Mouse (Mus musculus): Measurements from ENCODE around the gene Zfp61. TPM values are rescaled to one million over a fixed set of nuclear protein-coding genes. Genes with fewer than 3 reads are reported as not detected.
A peak's percentile ranks its signal among the peaks of the same experiment; 100 is the strongest.

Gene Zfp61
- polyA plus RNA-seq, 1 experiment, result 1.5 TPM

DNA sequence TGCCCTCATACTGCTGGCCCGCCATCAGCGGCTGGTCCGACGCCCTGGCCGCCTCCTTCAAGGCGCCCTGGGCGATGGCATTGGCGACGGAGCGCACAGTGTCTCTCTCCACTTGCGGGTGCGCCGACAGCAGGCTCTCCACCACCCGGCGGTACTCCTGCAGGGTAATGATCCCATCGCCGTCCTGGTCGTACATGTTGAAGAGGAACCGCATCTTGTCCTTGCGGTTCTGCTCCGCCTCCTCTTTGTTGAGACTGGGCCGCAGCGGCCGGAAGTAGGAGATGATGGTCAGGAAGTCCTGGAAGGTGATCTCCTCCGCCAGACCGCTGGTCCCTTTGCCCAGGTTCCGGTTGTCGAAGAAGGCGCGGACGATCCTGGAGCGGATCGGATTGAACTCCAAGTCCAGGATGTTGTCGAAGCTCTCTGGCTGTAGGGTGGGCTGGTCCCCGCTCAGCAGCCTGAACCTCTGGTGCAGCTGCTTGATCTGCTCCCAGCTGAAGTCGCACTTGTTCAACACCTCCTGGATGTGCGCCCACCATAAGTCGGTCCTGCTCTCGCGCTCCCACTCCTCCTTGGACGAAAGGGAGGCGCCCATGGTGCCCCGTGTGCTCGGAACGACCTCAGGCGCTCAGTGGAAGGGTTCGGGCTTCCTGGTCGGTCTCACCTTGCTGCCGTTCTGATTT, 32.4 kb upstream of the Zfp61 start, which contains the start of gene Tescl:
Gene Tescl, minus strand, starts transcription at position 633 of the 683 bp plus-strand sequence.
- 0 out of 2 replicates have a peak within 1 kb of the TSS, but pooled peaks have one; percentile 8 for H3K4me3 ChIP-seq (ENCODE audit: low read depth, low read length)
- no peak within 1 kb of the TSS for H3K27ac ChIP-seq (ENCODE audit: insufficient read depth, low read depth, low read length)
- peaks cover 15% of the 10 kb centered on the region; the same call in 1 of the 2 replicates for H3K27me3 ChIP-seq (ENCODE audit: control insufficient read depth, insufficient read depth, low read length)
- no peaks in the 10 kb centered on the region for H3K4me1 ChIP-seq (ENCODE audit: control insufficient read depth, insufficient read depth, insufficient read length, low read length)
- WGBS, result 40% methylated on average over 49 of the region's 49 CpGs
- TF ChIP-seq POLR2A (IDR thresholded peaks at IDR 0.05; ENCODE audit: low read depth, low read length), result no peak
- TF ChIP-seq CTCF (IDR thresholded peaks at IDR 0.05; ENCODE audit: extremely low read depth, insufficient read length, insufficient replicate concordance, low read depth, low read length), result no peak
- H3K36me3 ChIP-seq (ENCODE audit: control insufficient read depth, insufficient read depth, low read length), result no peaks in the 10 kb centered on the region

DNA sequence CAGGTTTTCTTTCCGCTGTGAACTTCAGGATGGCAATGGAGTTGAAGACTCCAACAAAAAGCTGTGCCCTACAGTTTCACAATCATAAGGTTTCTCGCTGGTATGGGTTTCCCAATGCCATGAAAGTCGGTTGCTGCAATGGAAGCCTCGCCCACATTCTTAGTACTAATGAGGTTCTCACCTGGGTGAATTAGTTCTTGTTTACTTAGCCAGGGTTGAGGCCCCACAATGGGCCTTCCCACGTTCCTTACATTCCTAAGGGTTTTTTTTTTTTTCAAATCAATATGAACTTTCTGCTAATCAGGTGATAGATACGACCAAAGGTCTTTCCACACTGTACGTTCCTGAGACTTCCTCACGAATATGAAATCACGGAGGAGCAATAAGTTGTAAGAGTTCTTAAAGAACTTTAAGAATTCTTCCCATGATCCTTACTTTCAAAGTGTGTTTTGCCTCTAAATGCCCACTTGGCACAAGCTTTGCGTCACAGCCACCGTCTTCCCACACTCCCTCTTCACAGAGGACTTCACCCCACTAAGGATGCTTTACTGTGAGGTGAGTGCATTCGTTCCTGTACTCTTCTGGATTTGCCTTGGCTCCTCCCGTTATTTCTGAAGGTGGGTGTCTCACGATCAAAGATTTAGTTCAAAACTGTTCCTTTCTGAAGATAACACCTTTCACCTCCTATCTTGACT, 26.4 kb upstream of the Zfp61 start:
- TF ChIP-seq CTCF (IDR thresholded peaks at IDR 0.05; ENCODE audit: extremely low read depth, insufficient read length, insufficient replicate concordance, low read depth, low read length) (no peak), POLR2A (IDR thresholded peaks at IDR 0.05; ENCODE audit: low read depth, low read length) (no peak)
- H3K4me1 ChIP-seq (ENCODE audit: control insufficient read depth, insufficient read depth, insufficient read length, low read length), result no peaks in the 10 kb centered on the region
- 44% methylated on average over 14 of the region's 14 CpGs for WGBS
- H3K36me3 ChIP-seq (ENCODE audit: control insufficient read depth, insufficient read depth, low read length), result no peaks in the 10 kb centered on the region
- H3K27me3 ChIP-seq (ENCODE audit: control insufficient read depth, insufficient read depth, low read length), result peaks cover 16% of the 10 kb centered on the region
- H3K4me3 ChIP-seq (ENCODE audit: low read depth, low read length), result no peak overlapping the region
- H3K27ac ChIP-seq (ENCODE audit: insufficient read depth, low read depth, low read length), result no peak overlapping the region

DNA sequence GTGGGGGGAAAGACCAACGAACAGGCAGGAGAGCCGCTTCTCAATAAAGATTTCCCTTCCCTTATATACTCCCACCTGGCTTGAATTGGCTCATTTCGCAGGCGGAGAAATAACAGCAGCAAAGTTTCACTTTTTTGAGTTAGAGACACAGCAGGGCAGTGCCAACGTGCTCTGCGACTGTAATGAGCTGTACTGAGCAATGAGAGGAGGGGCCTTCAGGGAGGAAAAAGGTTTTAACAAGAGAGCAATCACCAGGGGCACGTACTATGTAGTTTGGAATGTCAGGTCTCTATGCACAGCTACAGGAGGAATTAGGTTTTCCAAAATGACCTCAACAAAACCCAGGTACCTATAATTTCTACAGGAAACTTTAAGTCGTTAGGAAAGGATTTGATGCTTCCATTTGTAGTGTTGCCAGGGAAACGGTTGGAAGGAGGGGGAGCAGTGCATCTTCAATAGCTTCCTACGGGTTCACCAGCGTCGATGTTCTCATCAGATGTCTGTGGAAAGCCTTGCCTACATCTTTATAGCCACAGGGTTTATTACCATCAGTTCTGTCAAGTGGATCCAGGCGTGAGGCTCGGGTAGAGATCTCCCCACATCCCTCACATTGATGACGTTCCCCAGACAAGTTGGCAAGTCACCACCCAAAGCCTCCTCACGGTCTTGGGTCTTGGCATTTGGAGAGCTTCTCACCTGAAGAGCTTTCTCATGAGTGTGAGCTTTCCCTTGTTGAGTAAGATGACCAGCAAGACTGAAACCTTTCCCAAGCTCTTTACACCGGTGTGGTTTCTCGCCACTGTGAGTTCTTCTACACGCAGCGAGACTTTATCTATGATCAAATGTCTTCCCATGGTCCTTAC, 25.5 kb upstream of the Zfp61 start:
- peaks cover 19% of the 10 kb centered on the region for H3K27me3 ChIP-seq (ENCODE audit: control insufficient read depth, insufficient read depth, low read length)
- H3K4me1 ChIP-seq (ENCODE audit: control insufficient read depth, insufficient read depth, insufficient read length, low read length), result no peaks in the 10 kb centered on the region
- H3K27ac ChIP-seq (ENCODE audit: insufficient read depth, low read depth, low read length), result no peak overlapping the region
- 61% methylated on average over 20 of the region's 20 CpGs for WGBS
- no peak overlapping the region for H3K4me3 ChIP-seq (ENCODE audit: low read depth, low read length)
- no peaks in the 10 kb centered on the region for H3K36me3 ChIP-seq (ENCODE audit: control insufficient read depth, insufficient read depth, low read length)
- TF ChIP-seq POLR2A (IDR thresholded peaks at IDR 0.05; ENCODE audit: low read depth, low read length), result no peak
- no peak for TF ChIP-seq CTCF (IDR thresholded peaks at IDR 0.05; ENCODE audit: extremely low read depth, insufficient read length, insufficient replicate concordance, low read depth, low read length)

DNA sequence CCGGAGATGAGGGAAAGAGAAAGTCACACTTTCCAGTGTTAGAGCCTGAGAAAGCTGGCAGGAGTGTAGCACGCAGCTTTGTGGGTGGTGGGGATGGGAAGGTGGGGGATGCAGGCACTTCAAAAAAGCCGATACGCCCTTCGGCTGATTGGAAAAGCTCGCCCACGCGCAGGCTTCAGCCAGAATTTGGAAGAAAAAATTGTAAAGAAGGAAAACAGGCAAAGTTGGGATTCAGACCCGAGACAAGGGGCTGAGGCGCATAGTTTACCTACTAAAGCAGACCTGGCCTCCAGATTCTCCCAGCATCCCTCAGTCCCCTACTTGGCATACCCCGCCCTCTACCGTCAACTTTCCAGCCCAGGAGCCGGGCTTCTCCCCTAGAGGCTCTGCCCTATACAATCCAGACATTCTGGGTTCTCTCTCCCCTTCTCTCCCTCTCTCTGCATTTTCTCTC, 24.7 kb upstream of the Zfp61 start:
- WGBS, result 23% methylated on average over 13 of the region's 13 CpGs
- no peak overlapping the region for H3K4me3 ChIP-seq (ENCODE audit: low read depth, low read length)
- TF ChIP-seq POLR2A (IDR thresholded peaks at IDR 0.05; ENCODE audit: low read depth, low read length), result no peak
- no peak for TF ChIP-seq CTCF (IDR thresholded peaks at IDR 0.05; ENCODE audit: extremely low read depth, insufficient read length, insufficient replicate concordance, low read depth, low read length)

DNA sequence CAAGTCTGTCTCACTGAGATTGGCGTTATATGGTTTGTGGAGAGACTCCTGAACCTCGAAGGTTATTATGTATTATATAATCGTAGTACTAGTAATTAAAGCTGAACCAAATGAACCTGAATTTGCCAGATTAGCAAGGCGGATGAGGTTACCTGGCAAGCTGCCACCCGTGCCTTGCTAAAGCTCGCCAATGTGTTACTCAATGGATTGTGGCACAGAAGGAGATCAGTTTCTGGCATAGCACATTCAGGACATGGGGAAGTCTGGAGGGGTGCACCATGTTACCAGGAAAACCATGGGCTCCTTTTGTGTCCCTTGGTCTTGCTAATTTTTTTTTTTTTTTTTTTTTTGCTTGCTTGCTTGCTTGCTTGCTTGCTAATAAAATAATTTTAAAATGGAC, 24.2 kb upstream of the Zfp61 start:
- no peak overlapping the region for H3K4me3 ChIP-seq (ENCODE audit: low read depth, low read length)
- H3K4me1 ChIP-seq (ENCODE audit: control insufficient read depth, insufficient read depth, insufficient read length, low read length), result no peaks in the 10 kb centered on the region
- peaks cover 19% of the 10 kb centered on the region for H3K27me3 ChIP-seq (ENCODE audit: control insufficient read depth, insufficient read depth, low read length)
- TF ChIP-seq POLR2A (IDR thresholded peaks at IDR 0.05; ENCODE audit: low read depth, low read length), result no peak
- TF ChIP-seq CTCF (IDR thresholded peaks at IDR 0.05; ENCODE audit: extremely low read depth, insufficient read length, insufficient replicate concordance, low read depth, low read length), result no peak
- 43% methylated on average over 6 of the region's 6 CpGs for WGBS
- no peaks in the 10 kb centered on the region for H3K36me3 ChIP-seq (ENCODE audit: control insufficient read depth, insufficient read depth, low read length)
- H3K27ac ChIP-seq (ENCODE audit: insufficient read depth, low read depth, low read length), result no peak overlapping the region

More for the DNA sequence above, 24.7 kb upstream of the Zfp61 start:
- H3K36me3 ChIP-seq (ENCODE audit: control insufficient read depth, insufficient read depth, low read length), result no peaks in the 10 kb centered on the region
- H3K27me3 ChIP-seq (ENCODE audit: control insufficient read depth, insufficient read depth, low read length), result peaks cover 19% of the 10 kb centered on the region
- no peaks in the 10 kb centered on the region for H3K4me1 ChIP-seq (ENCODE audit: control insufficient read depth, insufficient read depth, insufficient read length, low read length)
- H3K27ac ChIP-seq (ENCODE audit: insufficient read depth, low read depth, low read length), result no peak overlapping the region

DNA sequence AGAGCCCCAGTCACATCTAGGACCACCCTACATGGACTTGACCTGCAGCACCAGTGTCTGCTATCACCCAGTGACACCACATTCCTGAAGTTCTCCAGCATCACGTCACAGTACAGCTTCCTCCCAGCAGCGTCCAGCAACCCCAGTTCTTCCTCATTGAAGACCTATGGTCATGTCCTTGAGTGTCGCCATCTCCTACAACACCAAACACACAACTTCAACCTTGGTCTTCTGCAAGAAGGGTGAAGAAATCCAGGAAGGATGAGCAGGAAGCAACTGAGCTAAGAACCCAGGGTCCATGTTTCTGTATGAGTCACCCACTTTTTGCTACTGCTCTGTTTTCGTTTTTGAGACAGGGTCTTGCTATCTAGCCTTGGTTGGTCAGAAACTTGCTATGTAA, 21.6 kb upstream of the Zfp61 start:
- TF ChIP-seq POLR2A (IDR thresholded peaks at IDR 0.05; ENCODE audit: low read depth, low read length) (no peak), CTCF (IDR thresholded peaks at IDR 0.05; ENCODE audit: extremely low read depth, insufficient read length, insufficient replicate concordance, low read depth, low read length) (no peak)
- WGBS, result 63% methylated on average over 4 of the region's 4 CpGs
- Histone ChIP-seq H3K4me1 (ENCODE audit: control insufficient read depth, insufficient read depth, insufficient read length, low read length) (no peaks in the 10 kb centered on the region), H3K4me3 (ENCODE audit: low read depth, low read length) (no peak overlapping the region), H3K27ac (ENCODE audit: insufficient read depth, low read depth, low read length) (no peak overlapping the region), H3K27me3 (ENCODE audit: control insufficient read depth, insufficient read depth, low read length) (peaks cover 19% of the 10 kb centered on the region; the same call in 1 of the 2 replicates), H3K36me3 (ENCODE audit: control insufficient read depth, insufficient read depth, low read length) (no peaks in the 10 kb centered on the region)

Data from small intestine, adult 2 months (tissue).